Mouse (Mus musculus) CD4-positive, CD25-positive, alpha-beta regulatory T cell, adult 4 months (primary cell): ENCODE results near the gene Actr8. TPM values are rescaled to one million over a fixed set of nuclear protein-coding genes. Genes with fewer than 3 reads are reported as not detected.

Experiments
- ATAC-seq: one replicate; pipeline ENCODE4 v1.8.0; 2017
- polyA plus RNA-seq, 2 experiments: library from polyadenylated mRNA; unstranded; fragments of 100-300 nt; shearing (Covaris generic); gene quantifications; one replicate each; pipeline ENCODE4 v1.2.1; 2017

Actr8 gene
- polyA plus RNA-seq, 2 experiments from 2014 or later, result 41.7 to 53.9 TPM

- no peak for ATAC-seq
Observed at GRCm38 (mm10) chr14:29996000-29996751, 18.0 kb downstream of the Actr8 start.

DNA sequence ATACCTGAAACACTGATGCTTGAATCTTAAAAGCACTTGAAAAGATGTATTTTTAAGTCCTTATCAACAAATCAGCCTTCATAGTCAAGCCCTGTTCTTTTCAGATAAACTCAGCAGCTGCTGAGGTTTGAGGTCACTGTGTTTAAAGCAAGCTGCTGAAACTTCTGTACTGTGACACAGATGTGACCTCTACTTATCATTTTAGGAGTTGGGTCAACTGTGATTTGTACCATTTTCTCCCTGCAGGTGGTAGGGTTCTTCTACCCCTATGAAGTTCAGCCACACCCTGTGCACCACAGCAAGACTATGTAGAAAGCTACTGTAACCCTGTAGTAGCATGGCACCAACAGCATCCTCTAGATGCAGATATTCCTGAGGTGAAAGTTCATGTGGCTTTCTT lies 19.2 kb downstream of the Actr8 start:
- peak; percentile 26 for ATAC-seq

- no peak for ATAC-seq
Observed at GRCm38 (mm10) chr14:29998747-29999474, 20.8 kb downstream of the Actr8 start.

GRCm38 (mm10) chr14:29999475-29999811 lies 21.3 kb downstream of the Actr8 start:
- no peak for ATAC-seq

DNA sequence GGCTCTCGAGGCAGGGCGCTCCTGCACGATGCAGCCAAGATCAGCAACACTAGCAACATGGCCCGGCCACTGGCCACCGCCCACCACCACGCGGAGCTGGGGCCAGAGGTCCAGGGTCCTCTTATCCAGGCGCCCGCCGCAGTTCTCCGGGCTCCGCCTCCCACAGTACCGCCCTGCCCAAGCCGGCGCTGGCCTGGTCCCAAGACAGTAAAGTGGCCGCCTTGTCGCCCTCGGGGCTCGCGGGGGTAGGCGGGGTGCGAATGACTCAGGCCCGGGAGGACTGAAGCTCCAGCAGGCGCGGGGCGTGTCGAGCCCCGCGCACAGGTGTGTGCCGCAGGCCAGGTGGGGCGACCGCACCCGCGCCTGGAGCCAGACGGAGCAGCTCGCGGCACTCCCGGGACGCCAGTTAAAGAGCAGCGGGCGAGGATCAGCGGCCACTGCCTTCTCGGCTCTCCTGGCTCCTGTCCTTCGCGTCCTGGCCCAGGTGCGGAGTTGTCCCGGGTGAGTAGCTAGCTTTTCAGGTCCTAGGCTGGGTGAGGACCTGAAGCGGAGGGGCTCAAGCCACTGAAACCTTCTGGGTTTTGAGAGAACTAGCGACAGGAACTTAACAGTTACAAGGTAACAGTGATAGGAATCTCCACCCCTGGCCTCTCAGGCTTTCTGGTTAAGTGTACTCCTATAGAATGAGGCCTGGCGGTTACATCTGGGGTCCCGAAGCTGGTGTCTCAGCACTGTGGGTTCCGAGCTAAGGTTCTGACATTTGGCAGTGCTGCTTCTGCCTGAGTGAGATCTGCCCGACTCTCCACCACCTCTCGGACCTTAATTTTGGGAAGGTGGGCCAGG lies 30.8 kb downstream of the Actr8 start, which contains the start of the genes Il17rb and Chdh:
Gene Il17rb (minus strand): TSS at position 164 of the 843 bp plus-strand sequence.
Gene Chdh (plus strand): TSS at position 291 of the 843 bp plus-strand sequence.
- peak; percentile 66 for ATAC-seq

DNA sequence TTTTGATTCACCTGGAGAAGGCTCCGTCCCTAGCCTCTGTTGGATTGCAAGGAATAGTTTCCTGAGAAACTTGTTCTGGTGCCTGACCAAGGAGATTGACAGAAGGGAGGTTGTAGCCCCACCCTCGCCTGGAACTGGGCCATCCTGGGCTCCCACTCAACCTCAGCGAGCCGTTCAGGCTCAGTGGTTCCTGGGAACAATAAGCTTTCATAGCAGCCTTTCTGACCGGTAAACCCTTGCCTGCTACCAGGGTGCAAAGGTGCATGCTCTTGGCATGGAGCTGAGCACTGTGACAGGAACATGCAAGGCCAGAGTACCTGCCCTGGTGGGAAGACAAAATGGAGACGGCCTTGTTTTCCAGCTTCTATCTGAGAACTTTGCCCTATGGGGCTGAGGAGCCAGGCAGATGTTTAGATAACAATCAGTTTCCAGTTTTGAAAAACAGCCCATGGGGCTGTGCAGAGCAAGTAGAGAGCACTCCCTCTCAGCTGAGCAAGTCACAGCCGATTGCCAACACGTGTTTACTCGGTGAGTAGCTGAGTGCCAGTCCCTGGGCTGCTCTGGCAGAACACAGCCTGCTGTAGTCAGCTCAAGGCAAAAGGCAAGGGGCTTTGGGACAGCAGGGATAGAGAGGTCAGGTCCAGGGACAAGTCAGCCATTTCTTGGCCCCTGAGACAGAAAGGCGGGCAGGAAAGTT lies 31.9 kb downstream of the Actr8 start:
- ATAC-seq, result no peak

- no peak for ATAC-seq
Observed at GRCm38 (mm10) chr14:30011886-30012560, 33.9 kb downstream of the Actr8 start.

DNA sequence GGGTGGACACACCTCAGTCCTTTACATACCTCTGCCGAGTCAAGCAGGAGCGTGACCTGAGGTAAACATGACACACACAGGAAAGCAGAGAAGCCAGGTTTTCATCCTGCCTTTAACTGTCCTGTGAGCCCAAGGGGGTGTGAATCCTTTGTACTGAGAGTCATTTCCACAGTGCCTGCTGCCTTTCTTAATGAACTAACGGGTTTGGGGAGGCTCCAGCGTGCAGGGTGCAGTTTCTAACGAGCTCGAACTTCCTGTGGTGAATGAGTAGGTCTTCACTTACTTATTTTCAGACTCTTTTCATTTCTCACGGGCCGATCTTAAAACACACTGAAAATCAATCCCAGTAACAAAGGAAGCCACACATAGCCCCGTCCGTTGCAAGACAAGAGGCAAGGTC lies 36.4 kb downstream of the Actr8 start:
- ATAC-seq, result peak; percentile 73

DNA sequence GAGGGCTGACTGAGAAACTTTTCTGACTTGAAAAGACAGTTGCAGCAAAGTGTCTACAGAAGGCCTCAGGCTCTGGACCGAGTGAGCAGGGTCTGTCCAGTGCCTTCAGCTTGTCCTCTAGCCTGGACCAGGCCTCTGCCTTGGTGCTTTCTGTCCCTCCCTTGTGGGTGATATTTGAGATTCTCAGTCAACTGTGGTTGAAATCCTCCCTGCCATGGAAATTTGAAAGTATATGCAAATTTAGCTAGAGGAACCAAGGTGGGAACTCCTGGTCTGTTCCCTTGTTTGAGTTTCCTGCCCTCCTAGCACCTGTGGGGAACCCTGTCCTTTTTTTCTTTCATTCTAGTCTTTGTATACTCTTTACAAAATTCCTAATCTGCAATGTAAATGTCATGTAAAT lies 36.9 kb downstream of the Actr8 start:
- ATAC-seq, result no peak

DNA sequence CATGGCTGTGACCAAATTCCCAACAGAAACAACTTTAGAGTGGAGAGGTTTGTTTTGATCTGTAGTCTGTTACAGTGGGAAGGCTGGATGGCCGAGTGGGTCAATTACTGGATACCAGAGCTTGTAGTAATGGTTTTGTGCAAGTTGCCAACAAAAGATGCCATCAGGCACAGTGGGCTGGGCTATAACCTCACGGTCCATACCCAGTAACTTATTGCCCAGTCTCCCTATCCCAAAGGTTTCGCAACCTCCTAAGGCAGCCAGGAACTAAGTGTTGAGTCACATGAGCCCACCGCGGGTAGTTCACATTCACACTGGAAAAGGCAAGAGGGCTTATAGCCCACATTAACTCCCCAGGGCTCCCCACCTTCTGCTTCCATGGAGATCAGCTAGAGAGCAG lies 38.5 kb downstream of the Actr8 start:
- no peak for ATAC-seq

DNA sequence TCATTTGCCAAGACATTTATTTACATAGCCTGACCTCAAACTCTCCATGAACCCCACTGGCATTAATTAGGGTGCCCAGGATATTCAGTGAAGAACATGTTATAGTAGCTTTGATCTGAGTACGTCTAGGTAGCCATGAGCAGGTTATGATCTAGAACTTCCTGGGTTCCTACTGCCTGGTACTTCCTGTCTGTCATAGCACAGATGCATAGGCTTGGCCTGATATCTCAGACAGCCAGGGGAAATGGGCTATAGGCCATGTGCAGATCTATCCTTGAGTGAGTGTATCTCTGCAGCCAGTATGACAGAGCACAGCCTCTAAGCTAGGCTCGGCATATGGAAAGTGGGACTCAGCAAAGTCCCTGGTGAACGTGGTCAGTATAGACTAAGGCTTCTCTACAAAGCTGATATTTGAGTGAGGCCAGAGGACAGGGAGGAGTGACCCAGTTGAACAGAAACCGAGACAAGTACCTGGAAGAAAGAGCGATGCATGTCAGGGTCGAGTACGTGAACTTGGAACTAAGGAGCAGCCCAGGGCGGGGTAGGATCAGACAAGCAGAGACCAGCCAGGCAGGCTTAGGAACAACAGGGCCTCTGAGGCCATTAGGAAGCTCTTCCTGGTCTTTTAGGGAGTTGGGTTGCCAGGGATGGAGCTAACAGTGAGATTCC lies 39.8 kb downstream of the Actr8 start:
- ATAC-seq, result peak; percentile 46

DNA sequence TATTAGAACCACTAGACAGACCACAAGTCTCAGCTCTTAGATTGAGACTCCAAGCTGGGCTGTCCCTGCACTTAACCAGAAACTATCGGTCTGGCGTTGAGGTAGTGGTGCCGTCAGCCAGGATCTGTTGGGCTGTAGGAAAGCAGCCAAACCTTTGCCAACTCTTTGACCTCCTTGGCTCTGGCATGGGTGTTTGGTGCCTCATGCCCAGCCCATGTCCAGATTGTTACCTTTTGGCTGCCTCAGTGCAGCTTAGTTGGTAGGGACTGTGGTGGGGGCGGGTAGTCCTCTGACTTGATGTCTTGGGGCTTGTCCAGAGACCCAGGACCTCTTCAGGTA lies 40.3 kb downstream of the Actr8 start:
- no peak for ATAC-seq

DNA sequence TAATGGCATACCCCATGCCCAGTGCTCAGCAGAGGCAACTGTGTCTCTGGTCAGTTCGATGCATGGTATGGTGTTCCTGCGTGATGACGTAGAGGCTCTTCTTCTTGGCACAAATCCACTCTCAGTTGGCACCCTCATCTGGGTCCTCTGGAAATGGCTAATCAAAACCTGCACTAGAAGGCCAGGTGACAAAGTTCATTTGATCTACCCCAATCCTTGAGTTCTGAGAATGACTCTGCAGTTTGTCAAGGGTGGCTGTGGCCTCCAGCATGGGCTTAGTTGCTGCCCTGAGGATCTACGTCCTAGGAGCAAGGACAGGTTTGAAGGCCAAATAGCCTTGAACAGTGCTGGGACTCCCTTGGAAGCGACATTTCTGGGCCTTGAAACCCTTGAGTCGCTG lies 40.7 kb downstream of the Actr8 start:
- no peak for ATAC-seq

DNA sequence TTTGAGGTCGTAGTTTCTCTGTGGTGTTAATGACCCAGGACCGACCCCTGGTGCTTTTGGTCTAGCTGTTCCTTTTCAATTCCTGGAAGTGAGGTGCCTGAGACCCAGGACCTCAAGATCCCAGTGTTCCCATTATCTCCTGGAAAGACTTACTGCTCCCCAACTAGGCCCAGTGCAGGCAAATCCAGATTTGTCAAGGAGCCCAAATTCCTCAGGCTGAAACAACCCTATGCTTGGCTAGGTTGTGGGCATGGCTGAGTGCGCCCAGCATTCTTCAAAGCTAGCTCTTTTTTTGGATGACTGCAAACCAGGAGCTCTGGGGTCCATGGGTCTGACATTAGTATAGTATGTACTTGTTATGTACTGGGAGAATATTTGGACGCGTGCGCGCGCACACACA lies 41.2 kb downstream of the Actr8 start:
- ATAC-seq, result no peak

DNA sequence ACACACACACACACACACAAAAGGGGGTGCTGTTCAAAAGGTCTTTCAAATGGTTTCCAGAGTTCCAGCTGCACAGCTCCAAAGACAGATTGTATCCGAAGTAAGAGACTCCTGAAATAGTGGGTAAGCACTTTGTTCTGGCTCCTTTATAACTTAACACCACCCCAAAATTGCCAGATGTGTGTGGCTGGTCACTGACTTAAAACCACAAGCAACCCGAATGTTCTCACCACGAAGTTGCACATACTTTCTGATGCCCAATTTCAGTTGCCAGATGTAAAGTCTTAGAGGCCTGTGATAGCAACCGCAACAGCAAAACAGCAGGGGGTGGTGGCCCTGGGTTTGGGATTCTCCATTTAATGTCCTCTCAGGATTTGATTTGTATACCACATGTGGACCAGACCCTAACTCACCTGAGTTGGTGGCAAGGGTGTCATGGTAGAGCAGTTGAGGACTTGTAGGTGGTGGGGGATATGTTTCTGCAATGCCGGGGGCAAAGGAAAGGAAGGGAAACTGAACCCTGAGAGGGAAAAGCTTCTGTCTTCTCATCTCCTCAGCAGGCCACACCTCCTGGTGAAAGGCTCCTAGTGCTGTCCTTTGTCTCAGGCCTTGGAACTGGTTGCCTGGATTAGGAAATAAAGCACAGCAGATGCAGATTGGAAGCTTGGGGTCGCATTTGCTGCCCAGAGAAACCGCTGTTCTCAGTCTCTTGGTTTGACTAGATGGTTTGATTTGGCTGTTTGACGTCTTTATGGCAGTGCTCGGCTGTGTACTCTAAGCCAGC lies 41.8 kb downstream of the Actr8 start:
- ATAC-seq, result no peak

DNA sequence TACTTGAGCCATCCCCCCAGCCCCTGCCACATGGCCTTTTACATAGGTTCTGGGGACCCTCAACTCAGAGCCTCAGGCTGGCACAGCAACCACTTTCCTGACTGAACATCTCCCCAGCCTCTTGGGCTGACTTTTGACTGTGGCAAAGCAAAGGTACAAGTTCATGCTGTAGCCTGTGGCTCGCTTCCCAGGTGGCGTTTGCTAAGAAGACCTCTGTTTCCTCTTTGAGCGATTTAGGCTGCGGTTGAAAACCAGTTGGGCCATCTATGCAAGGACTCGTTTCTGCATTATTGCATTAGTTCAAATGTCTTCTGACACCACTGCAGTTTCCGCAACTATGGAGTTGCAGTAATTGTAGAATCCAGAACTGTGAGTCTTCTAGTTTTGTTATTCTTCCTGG lies 44.3 kb downstream of the Actr8 start:
- ATAC-seq, result no peak

DNA sequence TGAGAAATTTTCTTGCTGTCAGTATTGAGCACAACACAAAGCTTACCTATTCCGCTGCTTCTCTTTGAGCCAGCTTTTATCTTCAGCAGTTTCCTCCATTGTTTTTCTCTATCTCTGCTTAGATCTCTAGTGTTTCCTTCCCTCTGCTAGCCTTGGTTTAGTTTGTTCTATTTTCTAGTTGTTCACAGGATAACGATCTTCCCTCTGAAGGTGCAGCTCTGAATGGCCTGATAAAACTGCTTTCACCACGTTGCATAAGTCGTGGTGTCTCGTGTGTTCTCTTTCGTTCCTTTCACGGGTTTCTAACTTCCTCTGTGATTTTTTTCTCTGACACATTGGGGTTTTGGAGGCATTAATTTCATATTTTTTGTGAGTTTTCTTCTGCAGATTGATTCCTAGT lies 46.2 kb downstream of the Actr8 start:
- peak; percentile 77 for ATAC-seq

GRCm38 (mm10) chr14:30027378-30027777 lies 49.2 kb downstream of the Actr8 start:
- peak; percentile 49 for ATAC-seq

DNA sequence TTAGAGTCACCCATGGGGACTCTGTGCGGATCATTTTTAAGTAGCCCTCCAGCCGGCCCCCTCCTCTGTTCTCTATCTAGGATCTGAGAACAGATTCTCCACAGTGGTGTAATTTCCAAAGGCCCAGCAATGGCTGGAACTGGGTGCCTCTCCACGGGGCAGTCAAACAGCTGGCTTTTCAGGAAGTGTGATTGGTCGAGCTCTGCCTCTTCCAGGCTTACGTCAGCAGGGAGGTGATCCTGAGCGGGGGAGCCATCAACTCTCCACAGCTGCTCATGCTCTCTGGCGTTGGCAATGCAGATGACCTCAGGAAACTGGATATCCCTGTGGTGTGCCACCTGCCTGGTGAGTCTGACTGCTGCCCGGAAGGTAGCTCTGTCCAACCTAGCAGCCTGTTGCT lies 55.3 kb downstream of the Actr8 start:
- ATAC-seq, result no peak

DNA sequence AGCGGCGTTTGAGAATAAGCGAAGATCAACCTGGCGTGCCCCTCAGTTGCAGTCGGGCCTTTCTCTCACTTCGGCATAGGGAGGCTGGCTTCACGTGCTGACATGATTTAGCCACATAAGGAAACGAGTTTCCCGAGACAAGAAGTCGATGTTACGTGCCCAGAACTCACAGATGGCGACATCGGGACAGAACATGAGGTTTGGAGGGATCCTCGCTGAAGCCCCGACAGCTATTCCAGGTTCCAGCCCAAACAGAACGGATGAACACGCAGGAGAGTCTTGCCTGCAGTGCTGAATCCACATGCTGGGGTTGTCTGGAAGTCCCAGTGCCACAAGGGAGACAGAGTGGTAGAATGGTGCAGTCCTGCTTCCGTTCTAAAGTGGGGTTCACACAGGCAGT lies 60.3 kb downstream of the Actr8 start:
- no peak for ATAC-seq

DNA sequence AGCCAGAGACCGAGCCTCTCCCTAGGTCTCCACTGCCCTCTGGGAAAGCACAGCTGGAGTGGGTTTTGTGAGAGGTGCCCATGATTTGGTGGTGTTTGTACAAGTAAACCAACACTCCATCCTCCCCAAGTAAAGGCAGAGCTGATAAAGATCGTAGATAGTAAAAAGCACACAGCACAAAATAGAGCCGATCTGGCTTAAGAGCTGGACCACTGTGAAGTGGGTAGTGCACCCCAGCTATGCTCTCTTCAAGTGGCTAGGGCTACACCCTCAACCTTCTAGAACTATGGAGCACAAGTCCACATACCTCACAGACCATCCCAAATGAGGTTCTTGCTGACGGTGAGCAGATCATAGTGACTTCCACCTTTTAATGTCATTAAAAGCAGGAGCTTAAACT lies 61.3 kb downstream of the Actr8 start:
- ATAC-seq, result no peak
